Mouse (Mus musculus): ENCODE data around the gene Gm27027.

GRCm38 (mm10) chr2:94001918-94002317 is 5.8 kb upstream of the Gm27027 start:
- TF ChIP-seq GATA1 (IDR thresholded peaks at IDR 0.05; ENCODE audit: low read length) (no peak), TAL1 (IDR thresholded peaks at IDR 0.05; ENCODE audit: low read length) (no peak)

Measured in erythroblast, embryonic 14.5 days (primary cell).